Mouse (Mus musculus) central nervous system, embryonic 14 days (tissue): ENCODE data around the gene Gm29094. TPM values are rescaled to one million over a fixed set of nuclear protein-coding genes. Genes with fewer than 3 reads are reported as not detected.

Source experiments
- polyA plus RNA-seq: library from polyadenylated mRNA; depleted of rRNA; stranded (reverse); fragments of >200 nt; gene quantifications from 2 replicates; pipeline ENCODE4 v1.2.3, GENCODE M21; 2012; rRNA removed

Gene Gm29094
- polyA plus RNA-seq, result not detected in 2 replicates

GRCm38 (mm10) chr9:89198969-89199416 is at the start of gene Gm29094, which contains the start of gene Bcl2a1b:
TSS of gene Gm29094 (plus strand) at chr9:89199379.
TSS of gene Bcl2a1b (plus strand) at chr9:89199209.

GRCm38 (mm10) chr9:89210353-89211064 is 11.3 kb downstream of the Gm29094 start, which contains the start of gene Mthfs:
TSS of gene Mthfs (plus strand) at chr9:89210676.

Other genes starting within 250 kb of the Gm29094 start
- 0.23 and 0.43 TPM in 2 replicates for gene Bcl2a1a, start 242.5 kb upstream of the Gm29094 start, polyA plus RNA-seq
- gene Trim43b, start 106.5 kb upstream of the Gm29094 start, polyA plus RNA-seq, result not detected in 2 replicates
- 2.0 and 2.4 TPM in 2 replicates for gene Bcl2a1b, start 170 bp upstream of the Gm29094 start, polyA plus RNA-seq
- gene Mthfs, start 11.3 kb downstream of the Gm29094 start, polyA plus RNA-seq, result 12.0 and 12.9 TPM in 2 replicates